Mouse (Mus musculus) hindbrain, embryonic 11.5 days (tissue): Measurements from ENCODE around the gene Kap. TPM values are rescaled to one million over a fixed set of nuclear protein-coding genes. Genes with fewer than 3 reads are reported as not detected.
"Not testable (repeated sequence)": the region's sequence is repeated elsewhere in the genome, so short reads cannot be mapped to it uniquely, and the experiment has no call there.

Experiments used
- ATAC-seq: fragments of 200-750 bp; cut with Nextera tagmentation; 2 replicates; pipeline ENCODE4 v1.8.0; 2017; ENCODE audit warnings: mild to moderate bottlenecking, moderate TSS enrichment, moderate library complexity; ENCODE audit not compliant: low FRiP score
- DNase-seq: peaks from one replicate; pipeline ENCODE4 v3.0.0-alpha.2; 2015; ENCODE audit warnings: low spot score
- H3K27ac ChIP-seq: fragments of 300-500 bp; sonication (generic); 2 replicates; pipeline ENCODE4 v1.5.1; 2014; ENCODE audit warnings: mild to moderate bottlenecking, low read depth, low read length
- H3K27me3 ChIP-seq: fragments of 300-500 bp; sonication (generic); 2 replicates; pipeline ENCODE4 v1.6.1; 2014; ENCODE audit warnings: mild to moderate bottlenecking, low read length, moderate library complexity, mixed read lengths; ENCODE audit not compliant: control insufficient read depth, insufficient read depth
- H3K36me3 ChIP-seq: fragments of 300-500 bp; sonication (generic); 2 replicates; pipeline ENCODE4 v1.6.1; 2014; ENCODE audit warnings: mild to moderate bottlenecking, low read length, moderate library complexity, mixed read lengths; ENCODE audit not compliant: control insufficient read depth, insufficient read depth
- H3K4me1 ChIP-seq: fragments of 300-500 bp; sonication (generic); replicated peaks from 2 replicates; pipeline ENCODE4 v1.6.1; 2014; ENCODE audit warnings: low read length, mixed read lengths; ENCODE audit not compliant: control insufficient read depth, insufficient read depth
- H3K4me2 ChIP-seq: fragments of 300-500 bp; sonication (generic); replicated peaks from 2 replicates; pipeline ENCODE4 v1.6.1; 2014; ENCODE audit warnings: mild to moderate bottlenecking, low read depth, low read length
- H3K4me3 ChIP-seq: fragments of 300-500 bp; sonication (generic); 2 replicates; pipeline ENCODE4 v1.5.1; 2014; ENCODE audit warnings: low read depth, low read length
- H3K9ac ChIP-seq: fragments of 300-500 bp; sonication (generic); 2 replicates; pipeline ENCODE4 v1.6.1; 2014; ENCODE audit warnings: low read depth, low read length
- H3K9me3 ChIP-seq: fragments of 300-500 bp; sonication (generic); 2 replicates; pipeline ENCODE4 v1.6.1; 2016; ENCODE audit warnings: low read length; ENCODE audit not compliant: control insufficient read depth
- WGBS: fragments of 180-500 bp; shearing (Covaris S2); extraction: QIAGEN DNeasy Blood & Tissue Kit; methylation state at CpG from one replicate; pipeline ENCODE4 v1.1.7; 2014; 5-methylcytosine and 5-hydroxymethylcytosine counted together
- polyA plus RNA-seq: library from polyadenylated mRNA; unstranded; fragments of >200 nt; fragmentation: Nextera tagmentation; extraction: Ambion mirVana; gene quantifications from 2 replicates; pipeline ENCODE4 v1.2.1, GENCODE M21; 2014

Kap gene
- polyA plus RNA-seq, 1 experiment from 2014 or later: not detected

DNA sequence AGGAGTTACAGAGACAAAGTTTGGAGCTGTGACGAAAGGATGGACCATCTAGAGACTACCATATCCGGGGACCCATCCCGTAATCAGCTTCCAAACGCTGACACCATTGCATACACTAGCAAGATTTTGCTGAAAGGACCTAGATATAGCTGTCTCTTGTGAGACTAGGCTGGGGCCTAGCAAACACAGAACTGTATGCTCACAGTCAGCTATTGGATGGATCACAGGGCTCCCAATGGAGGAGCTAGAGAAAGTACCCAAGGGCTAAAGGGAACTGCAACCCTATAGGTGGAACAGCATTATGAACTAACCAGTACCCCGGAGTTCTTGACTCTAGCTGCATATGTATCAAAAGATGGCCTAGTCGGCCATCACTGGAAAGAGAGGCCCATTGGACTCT is 4.7 kb downstream of the Kap start:
- not testable (repeated sequence) for H3K4me1 ChIP-seq, H3K9me3 ChIP-seq, H3K4me2 ChIP-seq, H3K36me3 ChIP-seq, H3K9ac ChIP-seq, H3K27ac ChIP-seq, DNase-seq, H3K4me3 ChIP-seq, ATAC-seq, H3K27me3 ChIP-seq
- 86% methylated on average over 5 of the region's 6 CpGs for WGBS

DNA sequence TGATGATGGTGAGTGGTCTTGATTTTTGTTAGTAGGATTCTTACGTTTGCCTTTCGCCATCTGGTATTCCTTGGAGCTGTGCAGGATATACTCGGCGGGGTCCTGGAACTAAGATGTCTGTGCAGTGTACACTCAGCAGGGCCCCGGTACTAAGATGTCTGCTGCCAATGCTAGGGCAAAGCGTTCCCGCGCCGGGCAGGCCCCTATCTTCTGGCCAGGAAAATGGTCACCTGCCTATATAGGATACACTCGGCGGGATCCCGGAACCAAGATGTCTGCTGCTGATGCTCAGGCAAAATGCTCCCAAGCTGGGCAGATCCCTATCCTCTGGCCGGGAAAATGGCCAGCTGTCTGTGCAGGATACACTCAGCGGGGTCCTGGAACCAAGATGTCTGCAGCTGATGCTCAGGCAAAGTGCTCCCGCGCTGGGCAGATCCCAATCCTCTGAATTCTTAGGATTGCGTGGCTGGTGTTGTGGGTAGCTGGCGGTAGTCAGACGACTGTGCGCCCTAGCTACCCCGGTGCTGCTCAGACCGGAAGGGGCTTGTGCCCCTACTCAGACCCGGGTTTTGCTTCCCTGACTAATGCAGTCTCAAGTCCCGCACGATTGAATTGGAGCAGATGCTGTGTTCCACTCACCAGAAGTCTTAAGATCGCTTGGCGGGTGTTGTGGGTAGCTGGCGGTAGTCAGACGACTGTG is 15.1 kb downstream of the Kap start:
- not testable (repeated sequence) for ATAC-seq, H3K36me3 ChIP-seq, H3K4me1 ChIP-seq, H3K9ac ChIP-seq, H3K27ac ChIP-seq, H3K27me3 ChIP-seq, DNase-seq, H3K9me3 ChIP-seq, H3K4me2 ChIP-seq, H3K4me3 ChIP-seq
- WGBS: 89% methylated on average over 29 of the region's 29 CpGs

DNA sequence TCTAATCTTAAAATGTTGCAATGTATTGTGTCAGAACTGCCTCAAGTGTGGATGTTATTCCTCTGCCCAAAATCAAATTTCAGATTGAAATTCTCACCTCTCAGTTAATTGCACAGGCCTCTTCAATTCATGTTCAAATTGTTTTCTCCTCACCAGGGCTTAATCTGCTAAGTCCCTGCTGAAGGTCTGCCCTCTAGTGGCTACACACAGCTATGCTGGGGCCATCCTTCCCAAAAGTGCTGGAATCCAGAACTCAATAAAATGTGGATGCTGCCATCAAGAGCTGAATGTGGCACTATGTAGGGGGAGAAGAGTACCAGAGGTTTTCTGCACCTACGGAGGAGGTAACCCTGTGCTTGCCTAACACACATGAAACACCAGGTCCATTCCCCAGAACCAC is 41.2 kb downstream of the Kap start:
- Histone ChIP-seq H3K9me3 (no peaks in the 10 kb centered on the region), H3K27me3 (no peaks in the 10 kb centered on the region), H3K4me2 (no peak overlapping the region), H3K4me3 (no peak overlapping the region), H3K36me3 (no peaks in the 10 kb centered on the region), H3K4me1 (no peaks in the 10 kb centered on the region), H3K9ac (no peak overlapping the region), H3K27ac (no peak overlapping the region)
- peak; percentile 3 for DNase-seq
- 58% methylated on average over 1 of the region's 1 CpGs for WGBS
- no peak for ATAC-seq

Other genes with a start within 250 kb of the Kap start
- gene Etv6, start 181.9 kb upstream of the Kap start, polyA plus RNA-seq: 13.0 and 13.2 TPM in 2 replicates